Mouse (Mus musculus) kidney, adult 2 months (tissue): ENCODE measurements around the gene Bub1. TPM values are rescaled to one million over a fixed set of nuclear protein-coding genes. Genes with fewer than 3 reads are reported as not detected.

Experiments used
- DNase-seq: peaks from one replicate; pipeline ENCODE4 v3.0.0; 2021
- H3K27ac ChIP-seq: fragments of 200-500 bp; 2 replicates; pipeline ENCODE4 v1.5.1; 2012; ENCODE audit warnings: low read depth, low read length, control low read depth, inconsistent platforms; ENCODE audit not compliant: insufficient read depth
- H3K27me3 ChIP-seq: fragments of 200-500 bp; replicated peaks from 2 replicates; pipeline ENCODE4 v1.6.1; 2012; ENCODE audit warnings: mild to moderate bottlenecking, moderate library complexity, low read length, inconsistent platforms; ENCODE audit not compliant: control insufficient read depth, insufficient read depth
- H3K36me3 ChIP-seq: fragments of 200-500 bp; 2 replicates; pipeline ENCODE4 v1.6.1; 2012; ENCODE audit warnings: mild to moderate bottlenecking, moderate library complexity, low read length, inconsistent platforms; ENCODE audit not compliant: control insufficient read depth, insufficient read depth
- H3K4me1 ChIP-seq: fragments of 200-500 bp; 2 replicates; pipeline ENCODE4 v1.6.1; 2011; ENCODE audit warnings: low read length; ENCODE audit not compliant: control insufficient read depth, insufficient read depth
- H3K4me3 ChIP-seq: fragments of 200-500 bp; 2 replicates; pipeline ENCODE4 v1.5.1; 2011; ENCODE audit warnings: mild to moderate bottlenecking, low read depth, low read length, control low read depth; ENCODE audit not compliant: insufficient read depth
- CTCF ChIP-seq: fragments of 200-500 bp; conservative IDR thresholded peaks from 2 replicates; pipeline ENCODE4 v1.5.1; 2011; ENCODE audit warnings: low read depth, mild to moderate bottlenecking, control low read depth, low read length, moderate library complexity, mixed read lengths; ENCODE audit not compliant: insufficient read depth, insufficient read length
- POLR2A ChIP-seq: fragments of 200-500 bp; IDR thresholded peaks from one replicate; pipeline ENCODE4 v1.6.1; 2011; ENCODE audit warnings: low read depth, low read length, control low read depth
- WGBS: fragments of 180-500 bp; shearing (Covaris S2); methylation state at CpG from one replicate; pipeline ENCODE4 v1.1.7; 2018; 5-methylcytosine and 5-hydroxymethylcytosine counted together
- polyA plus RNA-seq: library from polyadenylated mRNA; depleted of rRNA; stranded (reverse); fragments of >200 nt; gene quantifications from 2 replicates; pipeline ENCODE4 v1.2.3, GENCODE M21; 2012; rRNA removed

Bub1 gene
- 0.08 TPM in 2 replicates for polyA plus RNA-seq

DNA sequence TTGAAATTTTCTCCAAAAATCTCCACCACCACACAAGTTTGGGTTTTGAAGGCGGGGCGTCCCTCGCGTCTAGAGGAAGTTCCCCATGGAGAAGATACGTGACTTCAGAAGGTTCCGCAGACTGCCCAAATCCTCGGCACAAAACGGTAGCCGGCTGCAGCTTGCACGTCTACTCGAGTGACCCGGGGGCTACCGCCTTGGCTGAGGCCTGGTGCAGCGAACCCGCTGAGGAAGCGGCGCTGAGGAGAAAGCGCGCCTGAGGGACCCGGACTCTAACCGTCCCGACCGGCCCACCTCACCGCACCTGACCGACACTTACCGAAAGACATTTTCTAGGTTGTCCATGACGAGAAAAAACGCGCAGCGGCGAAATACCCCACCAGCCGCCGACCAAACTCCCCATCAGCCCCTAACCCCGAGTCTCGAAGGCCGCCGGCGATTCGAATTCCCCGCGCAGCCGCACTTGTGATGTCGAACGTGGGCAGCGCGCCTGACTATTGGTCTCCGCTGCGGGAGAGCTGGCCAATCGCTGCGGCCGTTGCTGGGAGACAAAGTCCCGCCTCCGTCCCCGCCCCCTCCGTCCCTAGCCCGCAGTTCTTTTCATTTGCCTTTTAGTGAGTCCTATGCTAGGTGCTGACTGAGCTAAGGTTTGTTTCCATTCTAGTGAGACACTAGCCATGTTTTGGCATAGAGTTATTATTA, at the start of gene Bub1:
TSS of gene Bub1 (minus strand) at position 465 of the 702 bp plus-strand sequence.
- Histone ChIP-seq H3K27me3 (no peaks in the 10 kb centered on the region), H3K4me1 (no peaks in the 10 kb centered on the region; the same call in 1 of the 2 replicates), H3K36me3 (no peaks in the 10 kb centered on the region), H3K4me3 (peak within 1 kb of the TSS; percentile 47), H3K27ac (no peak within 1 kb of the TSS)
- under 1% methylated on average over 56 of the region's 56 CpGs for WGBS
- peak; percentile 97 for DNase-seq
- TF ChIP-seq POLR2A (no peak), CTCF (no peak)

DNA sequence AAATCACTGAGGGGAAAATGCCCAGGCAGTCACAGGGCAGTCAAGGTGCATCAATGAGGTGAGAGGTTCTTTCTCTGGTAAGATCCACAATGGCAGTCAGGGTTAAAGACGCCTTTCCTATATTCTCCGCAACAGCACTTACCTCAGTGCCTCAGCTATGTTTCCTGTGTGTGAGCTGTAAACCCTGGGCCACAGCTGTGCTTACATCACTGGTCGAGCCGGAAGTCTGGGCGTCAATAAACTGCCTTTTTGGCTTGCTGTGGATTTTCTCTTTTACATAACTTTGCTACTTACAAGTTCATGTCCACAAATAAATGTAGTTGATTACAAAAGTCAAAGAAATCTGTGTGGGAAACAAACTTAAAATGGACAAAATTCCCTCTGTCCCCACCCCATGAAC, 49.4 kb upstream of the Bub1 start:
- H3K27ac ChIP-seq, result no peak overlapping the region
- 63% methylated on average over 5 of the region's 5 CpGs for whole genome bisulfite sequencing
- TF ChIP-seq POLR2A, result no peak
- TF ChIP-seq CTCF, result no peak
- no peak for DNase-seq
- H3K36me3 ChIP-seq, result no peaks in the 10 kb centered on the region
- no peaks in the 10 kb centered on the region for H3K4me1 ChIP-seq
- H3K4me3 ChIP-seq, result no peak overlapping the region
- no peaks in the 10 kb centered on the region; the same call in 1 of the 2 replicates for H3K27me3 ChIP-seq

DNA sequence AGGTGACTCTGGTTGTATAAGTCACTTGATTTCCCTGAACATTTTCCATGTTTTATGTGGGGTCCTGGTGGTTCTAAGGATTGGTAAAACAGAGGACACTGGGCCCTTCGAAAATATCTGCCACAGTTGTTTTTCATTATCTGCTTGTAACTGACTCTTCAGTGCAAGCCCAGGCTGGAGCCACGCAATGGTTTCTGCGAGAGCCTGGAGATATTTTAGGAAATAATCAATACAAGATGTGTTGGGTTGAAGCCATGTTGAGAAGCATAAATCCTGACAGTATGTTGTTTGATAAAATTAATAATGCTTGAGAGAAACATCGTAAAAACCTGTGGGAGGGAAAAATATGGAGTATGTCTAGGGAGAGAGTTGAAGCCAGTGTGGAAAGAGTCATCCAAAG, 32.7 kb upstream of the Bub1 start:
- no peak for DNase-seq
- Histone ChIP-seq H3K4me1 (no peaks in the 10 kb centered on the region), H3K27ac (no peak overlapping the region), H3K36me3 (no peaks in the 10 kb centered on the region), H3K27me3 (no peaks in the 10 kb centered on the region), H3K4me3 (no peak overlapping the region)
- 84% methylated on average over 4 of the region's 4 CpGs for WGBS
- TF ChIP-seq CTCF (no peak), POLR2A (no peak)

DNA sequence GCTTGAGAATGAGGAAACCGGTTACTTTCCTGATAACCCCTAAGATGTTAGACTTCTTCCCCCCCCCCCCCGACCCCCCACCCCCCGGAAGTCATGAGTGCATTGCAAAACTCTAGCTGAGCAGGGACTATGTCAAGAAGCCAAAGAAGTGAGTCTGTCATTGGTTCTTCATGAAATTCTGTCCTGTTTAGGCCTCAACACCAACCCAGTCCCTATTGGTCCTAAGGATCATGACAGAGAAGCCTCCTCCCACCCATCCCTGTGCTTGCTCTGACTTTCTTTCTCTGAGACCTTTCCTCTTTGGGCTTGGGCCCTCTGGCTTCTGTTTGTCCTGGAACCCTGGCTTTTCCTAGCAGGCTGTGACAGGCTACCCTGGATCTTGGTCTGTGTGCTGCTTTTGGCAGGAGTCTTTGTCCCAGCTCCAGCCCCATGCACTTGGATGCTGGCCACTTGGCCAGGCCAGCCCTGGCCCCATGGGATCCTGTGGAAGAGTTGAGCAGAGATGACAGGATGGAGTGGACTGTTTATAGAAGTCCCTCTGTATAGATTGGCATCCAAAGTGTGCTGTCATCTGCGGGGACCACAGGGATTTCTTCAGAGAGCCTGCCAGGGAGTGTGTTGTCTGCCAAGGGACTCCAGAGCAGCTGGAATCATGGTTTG, 22.8 kb upstream of the Bub1 start:
- peak; percentile 71 for DNase-seq
- Histone ChIP-seq H3K27ac (no peak overlapping the region), H3K36me3 (no peaks in the 10 kb centered on the region), H3K27me3 (no peaks in the 10 kb centered on the region; the same call in 1 of the 2 replicates), H3K4me1 (no peaks in the 10 kb centered on the region), H3K4me3 (no peak overlapping the region)
- TF ChIP-seq CTCF (no peak), POLR2A (no peak)
- WGBS, result 58% methylated on average over 4 of the region's 4 CpGs

DNA sequence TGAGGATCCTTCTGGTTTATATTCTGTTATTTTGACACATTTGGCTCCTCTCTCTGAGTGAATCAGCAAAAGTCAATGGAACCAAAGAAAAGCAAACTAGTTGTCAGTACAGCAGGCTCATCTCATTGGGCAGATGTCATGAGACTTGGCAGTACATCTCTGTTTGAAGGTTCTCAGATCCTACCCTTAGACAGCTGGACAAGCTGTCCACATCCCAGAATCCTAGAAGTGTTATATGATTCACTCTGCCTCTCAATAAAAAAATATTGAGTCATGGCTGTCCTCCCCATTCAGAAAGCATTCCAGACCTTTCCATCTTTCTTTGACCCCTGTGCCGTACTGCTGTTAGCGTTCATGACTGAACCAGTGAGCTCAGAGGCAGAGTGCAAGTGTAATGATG, 18.7 kb upstream of the Bub1 start:
- whole genome bisulfite sequencing, result 73% methylated on average over 2 of the region's 2 CpGs

DNA sequence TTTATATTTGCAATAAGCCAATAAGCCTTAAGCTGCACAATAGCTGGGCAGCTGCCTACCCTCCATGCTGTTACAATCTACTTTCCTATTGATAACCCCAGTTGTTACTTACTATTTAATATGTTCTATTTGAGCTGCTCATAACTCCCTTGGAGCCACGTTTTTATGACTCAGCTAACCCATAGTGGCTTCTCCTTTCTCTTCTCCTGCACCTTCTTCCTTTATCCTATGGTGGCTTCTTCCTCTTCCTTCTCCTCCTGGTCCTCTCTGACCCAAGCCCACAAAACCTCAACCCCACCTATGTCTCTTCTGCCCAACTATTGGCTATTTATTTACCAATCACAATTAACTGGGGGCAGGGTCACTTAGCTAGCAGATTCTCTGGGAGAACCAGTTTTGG, 14.9 kb upstream of the Bub1 start:
- 15% methylated on average over 1 of the region's 1 CpGs for WGBS
- TF ChIP-seq CTCF, result no peak
- TF ChIP-seq POLR2A, result no peak
- Histone ChIP-seq H3K27ac (no peak overlapping the region), H3K4me1 (no peaks in the 10 kb centered on the region), H3K27me3 (no peaks in the 10 kb centered on the region; the same call in 1 of the 2 replicates), H3K4me3 (no peak overlapping the region), H3K36me3 (no peaks in the 10 kb centered on the region)
- DNase-seq, result no peak

More for the DNA sequence above, 18.7 kb upstream of the Bub1 start:
- TF ChIP-seq CTCF, result no peak
- TF ChIP-seq POLR2A, result no peak
- DNase-seq, result no peak
- H3K4me1 ChIP-seq, result no peaks in the 10 kb centered on the region
- H3K27ac ChIP-seq, result no peak overlapping the region
- no peaks in the 10 kb centered on the region; the same call in 1 of the 2 replicates for H3K27me3 ChIP-seq
- no peak overlapping the region for H3K4me3 ChIP-seq
- H3K36me3 ChIP-seq, result no peaks in the 10 kb centered on the region

DNA sequence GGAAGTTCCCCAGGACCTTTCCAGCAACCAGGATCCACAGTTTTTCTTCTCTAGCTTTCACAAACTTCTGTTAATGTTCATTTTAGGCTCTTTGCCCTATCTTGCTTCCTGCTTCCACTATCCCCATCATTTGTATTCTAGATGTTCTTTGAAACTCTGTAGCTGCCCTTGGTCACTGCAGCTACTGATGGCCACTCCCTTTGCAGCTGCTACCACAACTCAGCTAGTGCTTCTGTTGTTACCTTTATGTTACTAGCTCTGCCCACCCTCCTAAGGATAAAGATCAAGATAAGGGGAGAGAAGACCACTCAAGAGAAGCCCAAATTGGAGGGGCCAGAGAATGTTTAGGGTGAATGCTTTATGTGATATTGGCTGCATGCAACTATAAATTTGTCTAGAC, 14.3 kb upstream of the Bub1 start:
- Histone ChIP-seq H3K4me1 (no peaks in the 10 kb centered on the region), H3K27me3 (no peaks in the 10 kb centered on the region; the same call in 1 of the 2 replicates), H3K4me3 (no peak overlapping the region), H3K27ac (no peak overlapping the region), H3K36me3 (no peaks in the 10 kb centered on the region)
- TF ChIP-seq POLR2A (no peak), CTCF (no peak)
- no peak for DNase-seq
